Mouse (Mus musculus): Measurements from ENCODE around the gene Stt3b.

The Stt3b gene

DNA sequence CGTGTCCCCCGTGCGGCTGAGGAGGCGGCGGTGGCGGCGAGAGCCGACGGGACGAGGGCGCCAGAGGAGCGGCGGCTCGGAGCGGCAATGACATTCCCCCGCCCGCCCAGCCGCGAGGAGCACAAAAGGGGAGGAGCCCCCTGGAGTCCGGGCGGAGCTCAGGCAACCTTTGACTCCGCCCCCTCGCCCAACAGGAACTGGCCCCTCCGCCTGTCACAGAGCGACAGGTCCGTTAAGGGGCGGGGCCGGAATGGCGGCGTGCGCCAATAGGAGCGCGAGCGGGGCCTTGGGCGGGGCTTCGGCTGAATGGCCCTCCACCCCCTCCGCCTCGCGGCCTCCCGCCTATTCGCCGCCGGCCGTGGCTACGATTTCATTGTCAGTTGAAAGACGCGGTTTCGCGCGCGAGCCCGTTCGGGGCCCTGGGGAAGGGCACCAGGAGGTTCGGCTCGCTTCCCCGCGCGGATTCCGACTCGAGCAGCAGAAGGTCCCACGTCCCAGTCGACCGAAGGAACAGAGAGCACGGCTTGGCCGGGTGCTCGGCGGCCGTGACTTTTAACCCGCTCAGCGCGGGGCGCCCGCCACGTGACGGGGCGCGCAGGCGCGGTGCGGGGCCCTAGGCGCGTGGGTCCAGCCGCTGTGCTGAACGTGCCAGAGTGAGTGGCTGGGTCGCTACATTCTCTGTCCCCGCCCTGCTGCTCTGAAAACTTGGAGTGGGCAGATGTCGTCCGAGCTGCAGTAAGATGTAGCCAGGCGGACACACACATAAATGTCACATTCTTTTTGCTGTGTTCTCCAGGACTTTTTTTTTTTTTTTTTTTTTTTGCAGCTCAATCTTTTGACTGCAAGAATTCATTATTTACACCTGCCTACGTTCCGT, at the start of gene Stt3b:
Gene Stt3b (minus strand): TSS at position 76 of the 877 bp plus-strand sequence.
- peak; percentile 99 for DNase-seq (ENCODE audit: low read depth)

DNA sequence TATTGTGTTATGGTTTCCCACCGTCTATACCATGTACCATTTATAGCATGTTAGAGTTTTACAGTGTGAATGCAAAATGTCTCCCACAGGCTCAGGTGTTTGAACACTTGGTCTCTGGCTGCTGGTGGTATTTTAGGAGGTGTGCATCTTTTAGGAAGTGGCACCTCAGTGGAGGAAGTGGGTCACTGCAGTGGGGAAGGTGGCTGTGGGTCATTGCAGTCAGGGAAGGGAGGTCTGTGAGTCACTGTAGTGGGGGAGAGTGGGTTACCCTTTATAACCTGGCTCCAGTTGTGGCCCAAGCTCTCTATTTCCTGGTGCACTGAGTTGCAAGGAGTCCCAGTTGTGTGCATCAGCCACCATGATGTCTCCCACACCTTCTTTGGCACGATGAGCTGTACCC, 48.2 kb upstream of the Stt3b start:
- DNase-seq (ENCODE audit: low read depth): no peak

GRCm38 (mm10) chr9:115357996-115358395, 47.8 kb upstream of the Stt3b start:
- DNase-seq (ENCODE audit: low read depth): no peak

DNA sequence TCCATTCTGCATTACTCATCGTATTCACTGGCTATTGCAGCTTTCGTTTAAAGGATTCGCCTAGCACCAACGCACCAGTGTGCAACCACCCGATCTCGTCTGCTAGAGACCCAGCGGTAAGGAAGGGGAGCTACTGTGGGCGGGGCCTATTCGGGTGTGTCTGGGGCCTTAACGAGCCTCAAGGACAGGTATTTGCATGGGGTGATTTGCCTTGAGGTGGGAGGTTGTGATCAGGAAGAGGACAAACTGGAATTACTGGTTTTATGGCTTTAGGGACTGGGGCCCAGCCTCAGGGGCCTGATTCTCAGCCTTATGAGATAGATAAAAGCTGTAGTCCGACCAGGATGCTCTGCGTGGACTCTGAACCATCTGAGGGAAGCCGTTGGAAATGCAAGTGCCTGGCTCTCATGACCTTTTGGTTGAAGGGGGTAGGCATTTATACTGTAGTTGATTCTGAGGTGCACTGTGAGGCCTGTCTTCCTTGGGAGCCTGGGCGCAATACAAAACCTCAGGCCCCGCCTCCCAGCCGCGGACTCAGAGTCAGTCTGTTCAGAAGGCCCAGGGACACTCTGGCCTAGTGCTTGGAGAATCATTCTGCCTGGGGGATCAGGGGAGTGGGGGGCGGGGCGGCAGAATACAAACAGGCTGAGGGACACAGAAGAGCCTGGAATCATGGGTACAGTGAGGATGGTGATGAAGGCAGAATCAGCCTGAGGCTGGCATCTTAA, 46.7 kb upstream of the Stt3b start:
- DNase-seq (ENCODE audit: low read depth): no peak

DNA sequence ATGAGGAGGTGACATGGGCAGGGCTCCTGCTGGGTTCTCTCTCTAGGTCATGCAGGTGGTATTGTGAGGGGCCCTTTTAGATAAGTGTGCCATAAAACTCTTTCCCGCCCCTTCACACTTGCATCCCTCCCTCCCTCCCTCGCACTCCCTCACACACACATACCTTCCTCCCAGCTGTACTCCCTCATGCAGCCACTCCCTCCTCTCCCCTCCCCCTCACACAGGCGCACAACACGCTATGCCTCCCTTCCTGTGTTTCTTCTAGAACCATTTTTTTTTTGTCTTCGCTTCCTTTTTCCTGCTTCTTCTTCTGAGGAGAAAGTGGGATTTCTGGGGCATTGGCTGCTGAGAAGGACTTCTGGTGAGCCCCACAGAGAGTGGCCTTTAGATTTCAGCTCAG, 45.8 kb upstream of the Stt3b start:
- no peak for DNase-seq (ENCODE audit: low read depth)

GRCm38 (mm10) chr9:115349741-115350512, 39.7 kb upstream of the Stt3b start:
- DNase-seq (ENCODE audit: low read depth): no peak

DNA sequence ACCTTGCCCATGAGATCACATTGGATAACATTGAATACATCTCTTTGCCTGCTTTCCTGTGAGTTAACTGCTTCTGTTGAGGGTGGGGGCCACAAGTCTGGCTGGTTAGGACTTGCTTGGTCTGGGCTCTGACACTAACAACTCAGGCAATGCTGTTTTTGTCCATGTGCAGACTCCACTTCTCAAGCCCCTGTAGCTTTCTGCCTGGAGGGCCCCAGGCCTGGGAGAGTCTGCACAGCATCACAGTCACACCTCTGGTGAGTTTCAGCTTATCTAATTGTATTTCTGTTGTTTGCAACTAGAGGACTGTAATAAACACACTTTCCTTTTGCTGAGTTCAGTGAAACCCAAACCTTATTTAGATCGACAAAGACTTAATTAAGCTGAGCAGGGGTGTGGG, 38.9 kb upstream of the Stt3b start:
- no peak for DNase-seq (ENCODE audit: low read depth)

DNA sequence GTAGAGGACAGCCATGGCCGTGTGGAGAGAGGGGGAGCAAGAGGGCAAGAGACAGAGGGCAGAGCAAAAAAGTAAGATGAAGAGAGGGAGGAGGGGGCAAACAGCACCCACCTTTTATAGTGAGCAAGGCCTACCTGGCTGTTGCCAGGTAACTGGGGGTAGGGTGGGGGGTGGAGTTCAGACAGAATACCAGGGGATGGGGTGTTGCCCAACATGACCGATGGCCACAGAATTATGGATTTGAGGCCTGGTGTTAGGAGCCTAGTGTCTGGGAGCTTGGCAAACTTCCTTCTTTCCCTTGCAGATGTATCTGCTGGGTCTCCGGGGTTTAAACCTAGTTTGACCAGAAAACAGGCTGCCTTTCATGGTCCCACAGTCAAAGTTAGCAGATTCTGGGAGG, 34.7 kb upstream of the Stt3b start:
- no peak for DNase-seq (ENCODE audit: low read depth)

DNA sequence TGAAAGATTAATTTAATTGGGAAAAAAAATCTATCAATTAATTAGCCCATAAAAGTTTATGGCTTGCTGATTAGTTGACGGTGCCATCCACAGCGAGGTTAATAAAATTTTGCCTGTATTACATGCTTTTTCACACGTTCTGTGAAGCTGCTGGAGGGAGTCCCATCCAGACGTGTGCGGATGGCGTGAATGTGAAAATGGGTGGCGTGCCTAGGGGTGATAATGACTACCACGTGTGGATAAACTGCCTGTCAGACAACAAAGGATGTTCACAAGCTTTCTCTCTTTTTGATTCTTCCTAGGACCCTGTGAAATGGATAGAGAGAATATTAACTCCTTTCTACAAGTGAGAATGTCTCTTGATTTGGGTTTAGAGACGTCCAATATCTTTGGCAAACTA, 31.4 kb upstream of the Stt3b start:
- no peak for DNase-seq (ENCODE audit: low read depth)

GRCm38 (mm10) chr9:115340212-115340815, 30.1 kb upstream of the Stt3b start:
- DNase-seq (ENCODE audit: low read depth): no peak

DNA sequence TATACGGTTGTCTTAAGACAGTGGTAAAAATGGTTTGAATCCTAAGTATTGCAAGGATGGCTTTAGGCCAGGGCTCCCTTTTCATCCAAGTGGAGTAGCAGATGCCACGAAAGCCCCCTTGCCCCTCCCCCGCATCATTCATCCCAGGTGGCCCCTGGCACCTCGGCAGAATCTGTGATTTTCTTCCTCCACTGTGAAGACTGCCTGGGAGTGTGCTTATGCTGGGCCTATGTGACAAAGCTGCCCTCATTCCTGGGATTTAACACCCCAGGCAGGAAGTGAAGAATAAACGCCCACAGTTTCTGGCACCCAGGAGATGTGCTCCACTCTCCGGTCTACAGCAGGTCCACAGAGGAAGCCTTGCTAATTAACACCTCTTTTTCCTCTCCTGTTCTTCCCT, 28.6 kb upstream of the Stt3b start:
- DNase-seq (ENCODE audit: low read depth): no peak

GRCm38 (mm10) chr9:115333016-115333415, 22.8 kb upstream of the Stt3b start:
- no peak for DNase-seq (ENCODE audit: low read depth)

DNA sequence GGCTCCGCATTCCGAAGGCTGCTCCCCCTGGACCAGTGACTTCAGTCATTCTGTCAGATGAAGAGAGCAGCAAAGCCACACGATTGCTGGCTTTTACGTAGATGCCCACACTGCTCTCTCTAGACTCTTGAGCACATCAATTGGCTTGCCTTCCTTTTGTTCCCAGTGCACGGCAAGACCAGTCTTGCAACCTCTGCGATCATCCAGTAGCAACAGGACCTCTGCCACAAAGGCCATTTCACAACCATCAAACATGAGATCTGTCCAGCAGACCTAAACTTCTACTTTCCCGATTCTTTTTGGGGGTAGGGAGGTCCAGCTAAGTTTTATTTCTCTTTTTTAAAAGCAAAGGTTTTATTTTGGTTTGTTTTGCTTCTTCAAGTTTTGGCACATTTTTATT, 22.1 kb upstream of the Stt3b start:
- DNase-seq (ENCODE audit: low read depth): no peak

- no peak for DNase-seq (ENCODE audit: low read depth)
Measured at GRCm38 (mm10) chr9:115330861-115331476, 20.7 kb upstream of the Stt3b start.

GRCm38 (mm10) chr9:115326533-115326890, 16.3 kb upstream of the Stt3b start:
- DNase-seq (ENCODE audit: low read depth): no peak

GRCm38 (mm10) chr9:115325831-115326532, 15.8 kb upstream of the Stt3b start:
- DNase-seq (ENCODE audit: low read depth): no peak

DNA sequence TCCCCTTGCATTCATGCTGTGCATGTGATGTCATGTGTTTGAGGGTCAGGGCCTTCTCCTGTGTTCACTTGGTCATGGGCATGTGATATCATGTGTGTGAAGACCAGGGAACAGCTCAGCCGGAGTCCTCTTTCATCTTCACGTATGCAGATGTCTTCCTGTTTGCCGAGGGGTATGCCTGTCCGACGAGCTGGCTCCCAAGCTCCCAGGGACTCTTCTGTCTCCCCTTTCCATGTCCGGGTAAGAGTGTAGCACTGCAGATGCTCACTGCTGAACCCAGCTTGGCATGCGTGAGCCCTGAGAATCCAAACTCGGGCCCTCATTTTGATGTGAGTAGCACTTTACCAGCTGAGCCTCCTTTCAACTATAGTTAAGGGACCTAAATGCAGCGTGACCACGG, 13.4 kb upstream of the Stt3b start:
- DNase-seq (ENCODE audit: low read depth): no peak

GRCm38 (mm10) chr9:115322385-115322784, 12.2 kb upstream of the Stt3b start:
- no peak for DNase-seq (ENCODE audit: low read depth)

DNA sequence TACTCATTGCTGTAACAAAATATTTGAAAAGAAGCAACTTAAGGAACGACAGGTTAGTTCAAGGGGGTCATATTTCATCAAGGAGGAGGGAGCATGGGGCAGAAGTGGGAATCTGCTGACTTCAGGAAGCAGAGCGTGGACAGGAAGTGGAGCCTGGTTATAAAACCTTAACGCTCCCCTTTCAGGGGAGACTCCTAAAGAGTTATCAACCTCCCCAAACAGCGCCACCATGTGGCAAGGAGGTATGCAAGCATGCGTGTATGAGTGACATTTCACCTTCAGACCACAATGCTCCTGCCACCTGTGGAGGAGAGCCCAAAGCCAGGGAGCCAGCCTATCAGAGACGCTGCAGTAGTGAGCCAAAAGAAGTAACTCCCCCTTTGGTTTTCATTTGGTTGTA, 10.8 kb upstream of the Stt3b start:
- DNase-seq (ENCODE audit: low read depth): peak; percentile 52

DNA sequence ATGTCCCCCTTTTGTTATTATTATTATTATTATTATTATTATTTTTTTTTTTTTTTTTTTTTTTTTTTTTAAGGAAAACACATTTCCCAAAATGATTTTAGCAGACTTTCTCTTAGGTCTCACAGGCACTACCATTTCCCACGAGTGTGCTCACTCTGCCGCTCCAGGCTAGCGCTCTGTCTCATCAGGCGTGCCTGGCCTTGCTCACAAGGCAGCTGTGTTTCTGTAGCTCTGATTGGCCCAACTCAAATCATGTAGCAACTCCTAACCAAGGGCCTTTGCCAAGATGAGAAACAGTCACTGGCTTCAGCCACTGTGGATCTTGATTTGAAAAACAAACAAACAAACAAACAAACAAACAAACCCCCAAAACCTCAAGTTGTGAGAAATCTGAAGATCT, 9.9 kb upstream of the Stt3b start:
- no peak for DNase-seq (ENCODE audit: low read depth)
